Mouse (Mus musculus): ENCODE data around the gene Bdh1. TPM values are rescaled to one million over a fixed set of nuclear protein-coding genes. Genes with fewer than 3 reads are reported as not detected.
"Not testable (repeated sequence)": the region's sequence is repeated elsewhere in the genome, so short reads cannot be mapped to it uniquely, and the experiment has no call there.

Gene Bdh1
- polyA plus RNA-seq, 1 experiment from 2014 or later, result 71.5 TPM

GRCm38 (mm10) chr16:31464953-31465352 is 42.9 kb downstream of the Bdh1 start:
- no peak overlapping the region for H3K27ac ChIP-seq (replicated peaks)
- H3K36me3 ChIP-seq (replicated peaks), result no peaks in the 10 kb centered on the region
- no peaks in the 10 kb centered on the region for H3K9me3 ChIP-seq (replicated peaks)
- WGBS (ENCODE audit: insufficient replicate concordance), result 45% methylated on average over 5 of the region's 5 CpGs
- peaks cover 13% of the 10 kb centered on the region; the same call in 1 of the 2 replicates for H3K27me3 ChIP-seq
- H3K9ac ChIP-seq, result no peak overlapping the region
- H3K4me3 ChIP-seq (replicated peaks), result no peak overlapping the region
- H3K4me1 ChIP-seq (replicated peaks), result peaks cover 16% of the 10 kb centered on the region
- no peak overlapping the region for H3K4me2 ChIP-seq
- peak; percentile 51 for ATAC-seq (ENCODE audit: insufficient read depth)

GRCm38 (mm10) chr16:31465630-31466029 is 43.5 kb downstream of the Bdh1 start:
- Histone ChIP-seq H3K4me1 (replicated peaks) (peaks cover 13% of the 10 kb centered on the region; the same call in 1 of the 2 replicates), H3K9me3 (replicated peaks) (no peaks in the 10 kb centered on the region), H3K4me3 (replicated peaks) (no peak overlapping the region), H3K4me2 (no peak overlapping the region), H3K27ac (replicated peaks) (no peak overlapping the region), H3K36me3 (replicated peaks) (no peaks in the 10 kb centered on the region), H3K9ac (no peak overlapping the region), H3K27me3 (peaks cover 10% of the 10 kb centered on the region; the same call in 1 of the 2 replicates)
- WGBS (ENCODE audit: insufficient replicate concordance), result 42% methylated on average over 4 of the region's 4 CpGs
- 0 out of 2 replicates have a peak, but pooled peaks have one; percentile 40 for ATAC-seq (ENCODE audit: insufficient read depth)

GRCm38 (mm10) chr16:31466106-31466505 is 44.0 kb downstream of the Bdh1 start:
- ATAC-seq (ENCODE audit: insufficient read depth), result no peak

DNA sequence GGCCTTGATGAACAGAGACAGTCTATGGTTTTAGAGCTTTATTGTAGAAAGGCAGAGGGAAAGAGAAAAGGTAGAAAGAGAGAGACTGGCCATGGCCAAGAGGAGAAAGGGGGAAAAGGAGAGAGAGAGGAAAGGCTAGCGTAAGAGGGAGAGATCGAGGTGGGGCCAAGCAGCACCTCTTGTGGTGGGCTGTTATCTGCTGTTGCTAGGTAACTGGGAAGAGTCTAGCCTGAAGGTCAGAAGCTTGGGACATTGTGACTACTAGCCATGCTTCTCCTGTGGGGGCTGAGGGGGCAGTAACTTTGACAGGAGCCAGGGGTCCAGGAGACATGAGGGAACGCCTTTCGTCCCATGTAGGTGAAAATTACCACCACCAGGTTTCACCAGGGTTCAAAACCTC is 48.7 kb downstream of the Bdh1 start:
- H3K27ac ChIP-seq (replicated peaks); H3K36me3 ChIP-seq (replicated peaks); H3K9ac ChIP-seq; H3K27me3 ChIP-seq; H3K9me3 ChIP-seq (replicated peaks); H3K4me3 ChIP-seq (replicated peaks); H3K4me1 ChIP-seq (replicated peaks); ATAC-seq (ENCODE audit: insufficient read depth); H3K4me2 ChIP-seq: not testable (repeated sequence)
- 64% methylated on average over 4 of the region's 4 CpGs for WGBS (ENCODE audit: insufficient replicate concordance)

More at GRCm38 (mm10) chr16:31466106-31466505, 44.0 kb downstream of the Bdh1 start:
- Histone ChIP-seq H3K9me3 (replicated peaks) (no peaks in the 10 kb centered on the region), H3K4me3 (replicated peaks) (no peak overlapping the region), H3K4me1 (replicated peaks) (peaks cover 13% of the 10 kb centered on the region; the same call in 1 of the 2 replicates), H3K36me3 (replicated peaks) (no peaks in the 10 kb centered on the region), H3K27me3 (peaks cover 5% of the 10 kb centered on the region; the same call in 1 of the 2 replicates), H3K9ac (no peak overlapping the region), H3K4me2 (no peak overlapping the region), H3K27ac (replicated peaks) (no peak overlapping the region)
- WGBS (ENCODE audit: insufficient replicate concordance), result 71% methylated on average over 5 of the region's 5 CpGs

GRCm38 (mm10) chr16:31471994-31472393 is 49.9 kb downstream of the Bdh1 start:
- Histone ChIP-seq H3K27ac (replicated peaks) (no peak overlapping the region), H3K9ac (no peak overlapping the region), H3K4me2 (no peak overlapping the region), H3K9me3 (replicated peaks) (no peaks in the 10 kb centered on the region), H3K27me3 (no peaks in the 10 kb centered on the region), H3K4me1 (replicated peaks) (peaks cover 8% of the 10 kb centered on the region), H3K4me3 (replicated peaks) (no peak overlapping the region), H3K36me3 (replicated peaks) (no peaks in the 10 kb centered on the region)
- ATAC-seq (ENCODE audit: insufficient read depth), result no peak
- 26% methylated on average over 5 of the region's 5 CpGs for WGBS (ENCODE audit: insufficient replicate concordance)

DNA sequence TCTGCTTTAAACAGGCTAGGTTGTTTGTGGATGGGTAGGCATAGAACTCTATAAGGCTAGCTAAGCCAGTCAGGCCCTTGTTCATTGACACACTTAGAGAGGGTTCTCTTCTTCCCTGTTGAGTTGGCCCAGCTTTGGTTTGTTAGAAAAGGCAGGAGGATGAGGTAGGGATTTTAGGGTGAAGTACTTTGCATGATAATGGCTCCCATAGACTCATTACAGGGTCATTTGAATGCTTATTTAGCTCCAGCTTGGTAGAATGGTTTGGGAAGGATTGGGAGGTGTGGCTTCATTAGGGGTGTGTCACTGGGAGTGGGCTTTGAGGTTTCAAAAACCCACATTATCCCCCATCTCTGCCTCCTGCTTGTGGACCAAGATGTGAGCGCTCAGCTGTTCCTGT is 51.1 kb downstream of the Bdh1 start:
- no peaks in the 10 kb centered on the region for H3K27me3 ChIP-seq

GRCm38 (mm10) chr16:31475123-31475968 is 53.3 kb downstream of the Bdh1 start:
- Histone ChIP-seq H3K4me3 (replicated peaks) (no peak overlapping the region), H3K27me3 (no peaks in the 10 kb centered on the region), H3K9ac (no peak overlapping the region), H3K9me3 (replicated peaks) (no peaks in the 10 kb centered on the region), H3K36me3 (replicated peaks) (no peaks in the 10 kb centered on the region), H3K27ac (replicated peaks) (no peak overlapping the region), H3K4me1 (replicated peaks) (peaks cover 8% of the 10 kb centered on the region), H3K4me2 (no peak overlapping the region)
- 63% methylated on average over 9 of the region's 9 CpGs for WGBS (ENCODE audit: insufficient replicate concordance)
- no peak for ATAC-seq (ENCODE audit: insufficient read depth)

More for the DNA sequence above, 51.1 kb downstream of the Bdh1 start:
- H3K9me3 ChIP-seq (replicated peaks), result no peaks in the 10 kb centered on the region
- H3K36me3 ChIP-seq (replicated peaks), result no peaks in the 10 kb centered on the region
- WGBS (ENCODE audit: insufficient replicate concordance), result 78% methylated on average over 1 of the region's 1 CpGs
- H3K27ac ChIP-seq (replicated peaks), result no peak overlapping the region
- no peak for ATAC-seq (ENCODE audit: insufficient read depth)
- no peak overlapping the region for H3K4me2 ChIP-seq
- H3K4me3 ChIP-seq (replicated peaks), result no peak overlapping the region
- peaks cover 8% of the 10 kb centered on the region for H3K4me1 ChIP-seq (replicated peaks)
- no peak overlapping the region for H3K9ac ChIP-seq

DNA sequence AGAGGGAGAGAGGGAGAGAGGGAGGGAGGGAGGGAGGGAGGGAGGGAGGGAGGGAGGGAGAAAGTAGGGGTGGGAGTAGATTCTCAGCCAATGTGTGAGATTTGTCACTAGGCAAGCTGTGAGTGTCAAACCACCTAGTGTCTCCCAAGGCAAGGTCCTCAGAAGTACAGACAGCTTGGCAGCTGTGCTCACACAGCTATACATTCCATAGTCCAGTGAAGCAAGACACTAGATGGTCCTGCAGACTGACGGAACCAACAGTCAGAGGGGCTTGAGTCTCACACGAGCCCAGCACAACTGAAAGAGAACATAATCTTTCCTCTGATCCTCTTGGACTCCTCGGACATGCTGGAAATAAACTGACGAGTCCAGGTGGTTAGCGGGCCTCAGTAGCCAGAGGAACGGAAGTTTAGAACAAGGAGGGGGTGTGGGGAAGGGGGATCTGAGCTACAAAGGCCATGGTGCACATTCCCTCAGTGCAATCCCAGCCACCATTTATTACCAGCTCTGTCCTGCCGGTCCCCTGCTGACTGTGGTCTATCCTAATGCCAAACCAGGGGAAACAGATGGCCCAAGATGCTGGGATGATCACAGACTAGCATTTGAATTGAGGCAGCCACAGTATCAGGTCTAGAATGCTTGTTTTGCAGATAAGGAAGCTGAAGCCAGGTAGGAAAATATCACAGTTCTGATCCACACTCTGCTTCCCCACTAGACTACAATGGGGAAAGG is 55.0 kb downstream of the Bdh1 start:
- Histone ChIP-seq H3K4me1 (replicated peaks) (peaks cover 3% of the 10 kb centered on the region), H3K9me3 (replicated peaks) (no peaks in the 10 kb centered on the region), H3K4me3 (replicated peaks) (no peak overlapping the region), H3K4me2 (no peak overlapping the region), H3K27ac (replicated peaks) (no peak overlapping the region), H3K9ac (no peak overlapping the region), H3K36me3 (replicated peaks) (no peaks in the 10 kb centered on the region), H3K27me3 (no peaks in the 10 kb centered on the region)
- 40% methylated on average over 7 of the region's 7 CpGs for WGBS (ENCODE audit: insufficient replicate concordance)
- ATAC-seq (ENCODE audit: insufficient read depth), result no peak

- H3K4me2 ChIP-seq, result no peak overlapping the region
- H3K36me3 ChIP-seq (replicated peaks), result no peaks in the 10 kb centered on the region
- WGBS (ENCODE audit: insufficient replicate concordance), result 62% methylated on average over 5 of the region's 5 CpGs
- no peak overlapping the region for H3K9ac ChIP-seq
- H3K9me3 ChIP-seq (replicated peaks), result no peaks in the 10 kb centered on the region
- ATAC-seq (ENCODE audit: insufficient read depth), result no peak
- no peaks in the 10 kb centered on the region for H3K4me1 ChIP-seq (replicated peaks)
- no peaks in the 10 kb centered on the region for H3K27me3 ChIP-seq
- no peak overlapping the region for H3K4me3 ChIP-seq (replicated peaks)
- no peak overlapping the region for H3K27ac ChIP-seq (replicated peaks)
Measured at GRCm38 (mm10) chr16:31485336-31485735, 63.3 kb downstream of the Bdh1 start.

- Histone ChIP-seq H3K9ac (no peak overlapping the region), H3K4me1 (replicated peaks) (no peaks in the 10 kb centered on the region), H3K27me3 (0 out of 2 replicates have a peak, but pooled peaks cover 5% of the 10 kb centered on the region), H3K4me3 (replicated peaks) (no peak overlapping the region), H3K9me3 (replicated peaks) (no peaks in the 10 kb centered on the region), H3K36me3 (replicated peaks) (no peaks in the 10 kb centered on the region), H3K27ac (replicated peaks) (no peak overlapping the region), H3K4me2 (no peak overlapping the region)
- ATAC-seq (ENCODE audit: insufficient read depth), result no peak
- 43% methylated on average over 3 of the region's 3 CpGs for WGBS (ENCODE audit: insufficient replicate concordance)
Measured at GRCm38 (mm10) chr16:31487266-31487665, 65.2 kb downstream of the Bdh1 start.

DNA sequence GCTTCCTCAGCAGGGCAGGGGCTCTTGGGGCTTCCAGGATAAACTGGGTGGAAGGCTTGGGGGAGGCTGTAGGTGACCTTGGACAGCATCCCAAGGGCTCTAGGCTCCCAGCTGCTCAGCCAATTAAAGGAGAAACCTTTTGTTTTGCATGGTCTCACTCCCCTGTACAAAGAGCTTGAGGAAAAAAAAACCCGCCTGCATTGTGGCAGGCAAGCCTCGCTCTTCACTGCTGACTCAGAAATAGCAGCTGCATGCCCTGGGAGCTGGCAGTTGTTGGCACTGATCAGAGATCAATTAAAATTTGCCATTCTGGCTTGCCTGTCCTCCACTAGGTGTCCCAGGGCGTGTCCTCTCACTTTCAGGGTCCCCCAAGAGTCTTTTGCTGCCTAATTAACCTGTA is 67.0 kb downstream of the Bdh1 start:
- Histone ChIP-seq H3K4me3 (replicated peaks) (no peak overlapping the region), H3K36me3 (replicated peaks) (no peaks in the 10 kb centered on the region), H3K27ac (replicated peaks) (no peak overlapping the region), H3K27me3 (0 out of 2 replicates have a peak, but pooled peaks cover 8% of the 10 kb centered on the region), H3K4me1 (replicated peaks) (no peaks in the 10 kb centered on the region), H3K9ac (no peak overlapping the region), H3K9me3 (replicated peaks) (no peaks in the 10 kb centered on the region), H3K4me2 (no peak overlapping the region)
- ATAC-seq (ENCODE audit: insufficient read depth), result no peak
- WGBS (ENCODE audit: insufficient replicate concordance), result 33% methylated on average over 3 of the region's 3 CpGs
